Mouse (Mus musculus): Measurements from ENCODE around the gene Mrps33.

The Mrps33 gene

DNA sequence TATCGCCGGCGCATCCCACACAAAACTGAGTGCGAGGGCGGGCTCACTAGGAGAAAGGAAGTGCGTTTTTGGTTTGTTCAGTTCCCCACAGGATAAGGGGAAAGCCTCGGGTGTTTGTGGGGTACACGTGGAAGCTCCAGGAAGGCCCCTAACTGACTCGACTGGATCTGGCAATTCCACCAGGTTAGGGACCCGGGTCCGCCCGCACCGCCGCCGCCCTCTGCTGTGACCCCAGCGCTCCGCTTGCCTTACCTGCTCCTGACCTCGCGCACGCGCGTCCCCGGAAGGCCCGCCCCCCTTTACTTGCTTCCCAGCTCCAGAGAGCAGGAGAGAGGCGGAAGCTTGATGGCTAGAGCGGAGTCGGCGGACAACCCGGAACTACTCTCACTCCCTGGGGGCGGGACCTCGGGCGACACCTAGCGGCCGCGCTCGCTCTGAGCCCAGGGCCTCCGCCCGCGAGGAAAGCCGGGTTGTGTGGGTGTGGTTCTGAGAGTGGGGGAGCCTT lies at the start of gene Mrps33:
Mrps33 (minus strand) TSS at position 377 of the 505 bp plus-strand sequence.
- peak; percentile 90 for DNase-seq (ENCODE audit: low read depth, low spot score)

DNA sequence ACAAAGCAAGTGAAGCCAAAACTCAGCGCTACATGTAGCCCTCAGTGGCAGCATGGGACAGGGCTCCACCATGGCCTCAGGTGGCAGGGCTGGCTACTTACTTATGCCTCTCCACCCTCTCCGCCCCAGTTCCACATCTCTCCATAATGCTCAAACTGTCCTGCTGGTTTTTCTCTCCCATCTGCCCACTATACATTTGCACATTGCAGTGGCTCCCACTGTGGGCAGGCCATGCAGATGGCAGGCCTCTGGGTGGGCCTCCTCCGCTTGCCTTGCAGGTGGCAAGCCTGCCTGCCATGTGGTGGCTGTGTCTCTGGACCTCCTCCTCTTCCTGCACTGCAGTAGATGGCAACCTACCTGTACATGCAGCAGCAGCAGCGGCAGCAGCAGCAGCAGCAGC lies 38.9 kb upstream of the Mrps33 start:
- DNase-seq (ENCODE audit: low read depth, low spot score), result no peak

DNA sequence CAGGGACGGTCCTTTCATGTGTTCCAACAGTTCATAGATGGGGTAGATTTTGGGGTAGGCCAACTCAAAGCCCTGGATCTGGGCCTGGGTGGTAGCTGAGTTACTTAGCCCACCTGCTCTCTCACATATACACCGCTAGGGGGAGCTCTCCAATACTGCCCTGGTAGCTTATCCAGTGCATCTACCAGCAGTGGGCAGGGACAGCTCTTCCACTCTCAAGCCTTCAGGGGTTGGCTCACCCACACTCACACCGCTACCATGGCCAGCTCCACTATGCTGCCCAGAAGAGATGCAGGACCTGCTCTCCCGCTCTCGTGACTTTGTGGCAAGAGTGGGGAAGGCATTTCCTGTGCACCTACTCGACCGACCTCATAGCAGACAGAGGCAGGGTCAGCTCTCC lies 38.0 kb upstream of the Mrps33 start:
- DNase-seq (ENCODE audit: low read depth, low spot score), result no peak

- DNase-seq (ENCODE audit: low read depth, low spot score), result no peak
Measured at GRCm38 (mm10) chr6:39847538-39847937, 36.8 kb upstream of the Mrps33 start.

DNA sequence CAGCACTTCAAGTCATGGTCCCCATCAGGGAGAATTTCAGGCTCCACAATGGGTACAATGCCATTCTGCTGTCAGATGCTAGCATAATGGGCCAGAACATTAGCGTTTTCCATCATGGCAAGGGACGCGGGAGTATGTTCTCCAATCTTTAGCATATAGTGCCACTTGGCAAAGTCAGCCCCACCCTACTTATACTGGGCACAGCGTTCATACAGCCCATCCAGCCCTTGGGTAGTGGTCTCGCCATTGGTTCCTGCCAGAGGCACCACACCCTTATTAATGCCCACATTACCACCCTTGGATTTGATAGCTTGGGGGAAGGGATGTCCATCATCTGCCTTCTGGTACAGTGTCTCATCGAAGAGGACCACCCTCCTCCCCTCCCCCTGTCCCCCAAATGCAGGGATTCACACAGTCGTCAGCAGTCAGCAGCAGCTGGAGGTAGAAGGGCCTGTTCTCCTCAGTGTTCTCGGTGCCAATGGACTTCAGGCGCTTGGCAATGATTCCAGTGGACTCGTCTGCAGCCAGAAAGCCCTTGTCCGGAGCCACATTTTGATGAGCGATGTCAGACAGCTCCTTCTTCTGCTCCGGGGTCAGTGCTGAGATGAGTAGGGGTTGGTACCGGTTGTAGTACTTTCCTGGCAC lies 33.0 kb upstream of the Mrps33 start:
- DNase-seq (ENCODE audit: low read depth, low spot score), result no peak

DNA sequence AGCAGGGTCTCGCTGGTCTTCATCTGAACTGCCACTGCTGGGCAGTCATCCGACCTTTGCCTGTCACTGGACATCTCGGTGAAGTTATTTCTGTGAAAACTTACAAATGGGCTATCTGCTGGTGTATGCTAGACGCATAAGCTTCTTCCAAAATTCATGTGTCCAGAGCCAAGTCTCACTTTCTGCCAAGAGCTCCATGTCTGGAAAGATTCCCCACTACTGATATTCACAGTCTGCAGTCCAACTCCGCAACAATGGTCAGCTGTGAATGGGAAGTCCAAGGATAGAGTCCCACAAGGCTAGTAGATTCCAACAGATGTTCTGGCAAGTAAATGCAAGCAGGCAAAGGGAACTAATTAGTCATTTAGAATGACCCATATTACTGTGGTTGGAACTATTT lies 17.9 kb upstream of the Mrps33 start:
- DNase-seq (ENCODE audit: low read depth, low spot score), result no peak

- no peak for DNase-seq (ENCODE audit: low read depth, low spot score)
Measured at GRCm38 (mm10) chr6:39821241-39821640, 10.5 kb upstream of the Mrps33 start.

GRCm38 (mm10) chr6:39818922-39819321 lies 8.1 kb upstream of the Mrps33 start:
- DNase-seq (ENCODE audit: low read depth, low spot score), result no peak

DNA sequence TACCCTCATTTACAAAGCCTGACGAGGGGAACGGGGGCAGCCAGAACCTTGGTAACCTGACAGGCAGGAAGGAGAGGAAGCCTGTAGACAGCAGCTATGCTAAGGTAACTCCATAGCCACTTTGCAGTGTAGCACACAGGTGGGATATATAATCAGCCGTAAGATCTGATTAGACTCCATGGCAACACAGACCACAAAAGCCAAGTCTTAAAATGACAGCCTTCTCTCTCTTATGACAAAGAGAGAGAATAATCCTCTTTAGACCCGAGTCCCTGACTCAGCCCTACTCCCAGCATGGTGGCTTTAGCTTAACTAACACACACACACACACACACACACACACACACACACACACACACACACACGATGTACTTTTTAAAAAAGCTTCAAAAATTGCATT lies 2.3 kb downstream of the Mrps33 start:
- DNase-seq (ENCODE audit: low read depth, low spot score), result no peak

- DNase-seq (ENCODE audit: low read depth, low spot score), result no peak
Measured at GRCm38 (mm10) chr6:39807050-39807560, 3.7 kb downstream of the Mrps33 start.

DNA sequence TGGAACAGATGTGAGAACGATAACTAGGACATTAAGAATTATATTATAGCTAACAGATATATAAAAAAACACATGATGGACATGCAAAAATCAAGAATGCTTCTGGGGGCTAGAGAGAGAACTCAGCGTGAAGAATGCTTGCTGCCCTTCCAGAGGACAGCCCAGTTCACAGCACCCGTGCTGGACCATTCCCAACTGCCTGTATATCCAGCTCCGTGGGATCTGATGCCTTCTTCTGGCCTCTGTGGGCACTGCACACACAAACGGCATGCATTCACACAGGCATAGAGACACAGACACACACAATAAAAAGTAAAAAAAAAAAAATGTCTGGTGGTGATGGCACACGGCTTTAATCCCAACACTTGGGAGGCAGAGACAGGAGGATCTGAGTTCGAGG lies 4.5 kb downstream of the Mrps33 start:
- DNase-seq (ENCODE audit: low read depth, low spot score), result no peak

DNA sequence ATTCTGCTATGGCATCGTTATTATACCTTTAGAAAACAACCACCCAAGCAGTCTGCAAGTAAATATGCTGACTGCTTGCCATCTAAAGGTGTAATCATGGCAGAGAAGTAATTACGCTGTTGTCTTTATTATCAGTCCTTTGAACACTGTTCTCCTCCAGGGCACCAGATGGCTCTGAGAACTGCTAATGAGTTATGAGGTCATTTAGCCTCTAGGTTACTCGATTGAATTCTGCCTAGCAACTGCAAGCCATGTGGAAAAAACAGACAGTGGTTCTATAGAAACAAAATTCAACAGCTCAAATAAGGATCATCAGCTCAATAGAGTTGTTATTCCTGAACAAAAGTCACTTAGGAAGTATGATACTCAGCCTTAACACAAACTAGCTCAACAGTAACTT lies 4.9 kb downstream of the Mrps33 start:
- no peak for DNase-seq (ENCODE audit: low read depth, low spot score)

GRCm38 (mm10) chr6:39800977-39801376 lies 9.8 kb downstream of the Mrps33 start:
- no peak for DNase-seq (ENCODE audit: low read depth, low spot score)

- DNase-seq (ENCODE audit: low read depth, low spot score), result no peak
Measured at GRCm38 (mm10) chr6:39797076-39797475, 13.7 kb downstream of the Mrps33 start.

- no peak for DNase-seq (ENCODE audit: low read depth, low spot score)
Measured at GRCm38 (mm10) chr6:39796150-39796549, 14.6 kb downstream of the Mrps33 start.

- no peak for DNase-seq (ENCODE audit: low read depth, low spot score)
Measured at GRCm38 (mm10) chr6:39791806-39792205, 19.0 kb downstream of the Mrps33 start.

DNA sequence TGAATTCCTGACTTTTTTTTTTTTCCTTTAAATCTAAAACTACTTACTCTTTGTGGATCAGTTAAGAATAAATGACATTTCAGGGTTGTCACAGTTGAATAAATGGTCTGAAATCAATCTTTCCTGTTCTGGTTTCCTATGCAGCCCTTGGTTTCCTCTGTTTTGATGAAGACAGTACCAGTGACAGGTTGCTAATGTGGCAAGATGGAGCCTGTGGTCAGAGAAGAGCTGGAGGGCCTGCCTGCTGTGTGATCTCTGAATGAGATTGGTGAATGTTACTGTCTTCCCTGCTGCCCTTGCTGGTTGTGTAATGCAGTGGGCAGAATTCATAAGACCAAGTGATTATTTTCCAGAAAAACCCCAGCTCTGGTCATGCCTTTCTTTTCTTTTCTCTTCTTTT lies 22.4 kb downstream of the Mrps33 start:
- no peak for DNase-seq (ENCODE audit: low read depth, low spot score)

DNA sequence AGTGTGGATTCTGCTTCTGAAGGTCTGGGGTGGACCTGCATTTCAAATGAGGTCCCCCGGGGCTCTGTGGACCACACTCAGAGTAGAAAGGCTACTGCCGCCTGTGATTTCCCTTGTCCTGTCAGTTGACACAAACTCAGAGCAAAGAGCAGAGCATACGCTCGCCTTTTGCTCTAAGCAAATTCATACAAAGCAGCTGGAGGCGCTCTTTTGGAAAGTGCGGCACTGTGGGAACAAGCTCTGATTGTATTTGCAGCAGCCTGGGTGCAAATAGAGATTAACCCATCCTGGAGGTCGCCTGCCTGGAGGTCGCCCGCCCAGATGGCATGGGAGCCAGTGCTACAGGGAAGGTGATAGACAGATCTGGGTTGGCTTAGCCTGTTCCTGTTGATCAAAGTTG lies 23.0 kb downstream of the Mrps33 start:
- DNase-seq (ENCODE audit: low read depth, low spot score), result no peak

GRCm38 (mm10) chr6:39785944-39786343 lies 24.8 kb downstream of the Mrps33 start:
- no peak for DNase-seq (ENCODE audit: low read depth, low spot score)

- no peak for DNase-seq (ENCODE audit: low read depth, low spot score)
Measured at GRCm38 (mm10) chr6:39783521-39783920, 27.3 kb downstream of the Mrps33 start.

DNA sequence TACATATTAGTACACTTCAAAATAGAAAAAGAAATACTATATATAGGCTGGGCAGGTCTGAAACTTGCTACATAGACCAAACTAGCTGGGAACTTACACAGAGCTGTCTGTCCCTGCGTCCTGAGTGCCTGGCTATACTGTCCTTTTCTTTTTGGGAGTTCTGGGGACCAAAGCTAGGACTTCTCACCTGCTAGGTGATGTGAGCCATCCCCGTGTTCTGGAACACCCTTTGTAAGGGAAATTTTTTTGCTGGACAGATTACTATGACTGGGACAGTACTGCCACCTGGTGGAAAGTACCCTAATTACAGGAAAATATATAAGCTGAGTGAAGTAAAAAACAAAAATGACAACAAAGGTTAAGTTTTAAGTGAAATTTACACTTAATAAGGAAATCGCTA lies 28.2 kb downstream of the Mrps33 start:
- peak; percentile 27 for DNase-seq (ENCODE audit: low read depth, low spot score)

GRCm38 (mm10) chr6:39781766-39782530 lies 28.8 kb downstream of the Mrps33 start:
- no peak for DNase-seq (ENCODE audit: low read depth, low spot score)
